Mouse (Mus musculus): ENCODE measurements around the gene Sept6. TPM values are rescaled to one million over a fixed set of nuclear protein-coding genes. Genes with fewer than 3 reads are reported as not detected.
A peak's percentile ranks its signal among the peaks of the same experiment; 100 is the strongest.

Gene Sept6
- polyA plus RNA-seq, 1 experiment from 2014 or later: 40.5 TPM

- peak; percentile 50 for DNase-seq (ENCODE audit: low spot score)
- Histone ChIP-seq H3K4me3 (0 out of 2 replicates have a peak overlapping the region, but pooled peaks have one; percentile 13), H3K4me1 (peaks cover 35% of the 10 kb centered on the region), H3K9me3 (no peaks in the 10 kb centered on the region), H3K27ac (replicated peaks) (peak overlapping the region; percentile 66), H3K27me3 (replicated peaks; ENCODE audit: low read depth, poor library complexity, severe bottlenecking) (no peaks in the 10 kb centered on the region; the same call in 1 of the 2 replicates), H3K36me3 (replicated peaks) (no peaks in the 10 kb centered on the region)
- WGBS: 49% methylated on average over 11 of the region's 11 CpGs
Measured at GRCm38 (mm10) chrX:36983654-36984311, 7.8 kb downstream of the Sept6 start.

GRCm38 (mm10) chrX:36982892-36983653, 8.5 kb downstream of the Sept6 start:
- peak overlapping the region; percentile 54; the same call in 1 of the 2 replicates for H3K27ac ChIP-seq (replicated peaks)
- peak; percentile 9 for DNase-seq (ENCODE audit: low spot score)
- peaks cover 30% of the 10 kb centered on the region for H3K4me1 ChIP-seq
- no peak overlapping the region for H3K4me3 ChIP-seq
- WGBS: 71% methylated on average over 8 of the region's 8 CpGs
- H3K9me3 ChIP-seq: no peaks in the 10 kb centered on the region
- no peaks in the 10 kb centered on the region for H3K36me3 ChIP-seq (replicated peaks)
- no peaks in the 10 kb centered on the region for H3K27me3 ChIP-seq (replicated peaks; ENCODE audit: low read depth, poor library complexity, severe bottlenecking)

- no peak overlapping the region for H3K27ac ChIP-seq (replicated peaks)
- no peak for DNase-seq (ENCODE audit: low spot score)
- H3K27me3 ChIP-seq (replicated peaks; ENCODE audit: low read depth, poor library complexity, severe bottlenecking): no peaks in the 10 kb centered on the region
- H3K9me3 ChIP-seq: no peaks in the 10 kb centered on the region
- WGBS: 83% methylated on average over 10 of the region's 10 CpGs
- no peaks in the 10 kb centered on the region for H3K36me3 ChIP-seq (replicated peaks)
- peaks cover 22% of the 10 kb centered on the region for H3K4me1 ChIP-seq
- H3K4me3 ChIP-seq: no peak overlapping the region
Measured at GRCm38 (mm10) chrX:36980563-36981187, 10.9 kb downstream of the Sept6 start.

- H3K4me1 ChIP-seq: peaks cover 2% of the 10 kb centered on the region; the same call in 1 of the 2 replicates
- H3K27ac ChIP-seq (replicated peaks): no peak overlapping the region
- H3K27me3 ChIP-seq (replicated peaks; ENCODE audit: low read depth, poor library complexity, severe bottlenecking): no peaks in the 10 kb centered on the region
- no peak for DNase-seq (ENCODE audit: low spot score)
- no peaks in the 10 kb centered on the region for H3K36me3 ChIP-seq (replicated peaks)
- no peak overlapping the region for H3K4me3 ChIP-seq
- H3K9me3 ChIP-seq: no peaks in the 10 kb centered on the region
- 95% methylated on average over 2 of the region's 2 CpGs for WGBS
Measured at GRCm38 (mm10) chrX:36977863-36978262, 13.7 kb downstream of the Sept6 start.

- H3K27me3 ChIP-seq (replicated peaks; ENCODE audit: low read depth, poor library complexity, severe bottlenecking): no peaks in the 10 kb centered on the region
- H3K4me1 ChIP-seq: no peaks in the 10 kb centered on the region
- H3K36me3 ChIP-seq (replicated peaks): no peaks in the 10 kb centered on the region
- no peak for DNase-seq (ENCODE audit: low spot score)
- H3K27ac ChIP-seq (replicated peaks): no peak overlapping the region
- no peaks in the 10 kb centered on the region for H3K9me3 ChIP-seq
- H3K4me3 ChIP-seq: no peak overlapping the region
- WGBS: 91% methylated on average over 7 of the region's 7 CpGs
Measured at GRCm38 (mm10) chrX:36976980-36977379, 14.6 kb downstream of the Sept6 start.

- no peak overlapping the region for H3K27ac ChIP-seq (replicated peaks)
- DNase-seq (ENCODE audit: low spot score): no peak
- H3K4me3 ChIP-seq: no peak overlapping the region
- 0 out of 2 replicates have a peak, but pooled peaks cover 1% of the 10 kb centered on the region for H3K36me3 ChIP-seq (replicated peaks)
- H3K27me3 ChIP-seq (replicated peaks; ENCODE audit: low read depth, poor library complexity, severe bottlenecking): no peaks in the 10 kb centered on the region
- no peaks in the 10 kb centered on the region for H3K9me3 ChIP-seq
- H3K4me1 ChIP-seq: no peaks in the 10 kb centered on the region
- WGBS: 95% methylated on average over 4 of the region's 4 CpGs
Measured at GRCm38 (mm10) chrX:36976272-36976671, 15.3 kb downstream of the Sept6 start.

- H3K27me3 ChIP-seq (replicated peaks; ENCODE audit: low read depth, poor library complexity, severe bottlenecking): no peaks in the 10 kb centered on the region
- no peak overlapping the region for H3K27ac ChIP-seq (replicated peaks)
- WGBS: 76% methylated on average over 5 of the region's 5 CpGs
- no peak for DNase-seq (ENCODE audit: low spot score)
- H3K9me3 ChIP-seq: no peaks in the 10 kb centered on the region
- H3K4me1 ChIP-seq: no peaks in the 10 kb centered on the region
- H3K36me3 ChIP-seq (replicated peaks): 0 out of 2 replicates have a peak, but pooled peaks cover 4% of the 10 kb centered on the region
- no peak overlapping the region for H3K4me3 ChIP-seq
Measured at GRCm38 (mm10) chrX:36974905-36975304, 16.7 kb downstream of the Sept6 start.

GRCm38 (mm10) chrX:36972951-36973471, 18.6 kb downstream of the Sept6 start:
- no peak for DNase-seq (ENCODE audit: low spot score)
- WGBS: 87% methylated on average over 5 of the region's 5 CpGs
- Histone ChIP-seq H3K4me1 (no peaks in the 10 kb centered on the region), H3K27ac (replicated peaks) (no peak overlapping the region), H3K36me3 (replicated peaks) (0 out of 2 replicates have a peak, but pooled peaks cover 4% of the 10 kb centered on the region), H3K9me3 (no peaks in the 10 kb centered on the region), H3K27me3 (replicated peaks; ENCODE audit: low read depth, poor library complexity, severe bottlenecking) (no peaks in the 10 kb centered on the region), H3K4me3 (no peak overlapping the region)

- Histone ChIP-seq H3K9me3 (no peaks in the 10 kb centered on the region), H3K36me3 (replicated peaks) (peaks cover 7% of the 10 kb centered on the region), H3K4me1 (no peaks in the 10 kb centered on the region), H3K27me3 (replicated peaks; ENCODE audit: low read depth, poor library complexity, severe bottlenecking) (no peaks in the 10 kb centered on the region), H3K4me3 (no peak overlapping the region), H3K27ac (replicated peaks) (no peak overlapping the region)
- DNase-seq (ENCODE audit: low spot score): no peak
- WGBS: 88% methylated on average over 4 of the region's 4 CpGs
Measured at GRCm38 (mm10) chrX:36971156-36971555, 20.4 kb downstream of the Sept6 start.

GRCm38 (mm10) chrX:36969501-36969900, 22.1 kb downstream of the Sept6 start:
- WGBS: 70% methylated on average over 4 of the region's 4 CpGs
- Histone ChIP-seq H3K27ac (replicated peaks) (no peak overlapping the region), H3K4me1 (no peaks in the 10 kb centered on the region), H3K4me3 (no peak overlapping the region), H3K36me3 (replicated peaks) (peaks cover 11% of the 10 kb centered on the region), H3K9me3 (no peaks in the 10 kb centered on the region), H3K27me3 (replicated peaks; ENCODE audit: low read depth, poor library complexity, severe bottlenecking) (no peaks in the 10 kb centered on the region)
- DNase-seq (ENCODE audit: low spot score): no peak

GRCm38 (mm10) chrX:36956674-36957073, 34.9 kb downstream of the Sept6 start:
- H3K4me3 ChIP-seq: no peak overlapping the region
- 86% methylated on average over 2 of the region's 2 CpGs for WGBS
- H3K27me3 ChIP-seq (replicated peaks; ENCODE audit: low read depth, poor library complexity, severe bottlenecking): no peaks in the 10 kb centered on the region
- H3K4me1 ChIP-seq: no peaks in the 10 kb centered on the region
- no peaks in the 10 kb centered on the region for H3K9me3 ChIP-seq
- no peaks in the 10 kb centered on the region; the same call in none of the 2 replicates for H3K36me3 ChIP-seq (replicated peaks)
- DNase-seq (ENCODE audit: low spot score): no peak
- H3K27ac ChIP-seq (replicated peaks): no peak overlapping the region

- WGBS: 90% methylated on average over 3 of the region's 3 CpGs
- Histone ChIP-seq H3K4me3 (no peak overlapping the region), H3K4me1 (no peaks in the 10 kb centered on the region), H3K36me3 (replicated peaks) (peaks cover 20% of the 10 kb centered on the region), H3K27me3 (replicated peaks; ENCODE audit: low read depth, poor library complexity, severe bottlenecking) (no peaks in the 10 kb centered on the region), H3K9me3 (no peaks in the 10 kb centered on the region), H3K27ac (replicated peaks) (no peak overlapping the region)
- no peak for DNase-seq (ENCODE audit: low spot score)
Measured at GRCm38 (mm10) chrX:36941106-36941505, 50.5 kb downstream of the Sept6 start.
